ENCODE assay signal across 10 mouse cellular contexts in genomic region chr1:40324457-40324856, GRCm38 (mm10). TPM values are rescaled to one million over a fixed set of nuclear protein-coding genes. Genes with fewer than 3 reads are reported as not detected.
DNase-seq lines count a peak whose midpoint lies in the region; ATAC-seq lines count a peak whose summit lies in the region.
"Had no signal": no experiment of that assay in that cellular context is flagged by ENCODE, and none has a peak within 500 bp of the region (broad histone marks: within the 10 kb centered on the region; RNA-seq: fewer than 3 reads in every experiment).

Gene Il1rl2 (plus strand): TSS chr1:40324610.

- H3K4me3 ChIP-seq in embryonic facial prominence, embryonic 14.5 days (ENCODE audit: low read depth, low read length): peak within 1 kb of the TSS; percentile 43
- H3K4me3 ChIP-seq in limb, embryonic 11.5 days (ENCODE audit: low read depth, low read length): peak within 1 kb of the TSS; percentile 28
- H3K4me3 ChIP-seq: myocyte had no signal

- peak; percentile 67; the same call in 1 of the 2 replicates for ATAC-seq in embryonic facial prominence, embryonic 14.5 days (ENCODE audit: low read depth)
- no peak for ATAC-seq in limb, embryonic 11.5 days (ENCODE audit: insufficient number of reproducible peaks, low FRiP score, low TSS enrichment, low read depth)

- H3K9ac ChIP-seq in embryonic facial prominence, embryonic 14.5 days (ENCODE audit: low read depth, low read length): peak within 1 kb of the TSS; percentile 61
- H3K9ac ChIP-seq in limb, embryonic 11.5 days (ENCODE audit: low read length): peak within 1 kb of the TSS; percentile 44

- peak; percentile 23 for DNase-seq in gastrocnemius, postnatal 10 days
- DNase-seq in gastrocnemius, postnatal 14 days: no peak
- peak; percentile 80 for DNase-seq in embryonic facial prominence, embryonic 14.5 days (ENCODE audit: low spot score)
- peak; percentile 22 to 49 for DNase-seq in heart, postnatal 14 days
- DNase-seq in limb, embryonic 11.5 days (ENCODE audit: low spot score): peak; percentile 48
- peak; percentile 19 for DNase-seq in mesoderm, embryonic 11.5 days (ENCODE audit: low read depth, low spot score)
- DNase-seq in thymus, postnatal 36 days: peak; percentile 36 to 49
- DNase-seq in frontal cortex, postnatal 10 days (ENCODE audit: low spot score in 2 of 2): no peak

- peak within 1 kb of the TSS; percentile 41; the same call in 1 of the 2 replicates for H3K27ac ChIP-seq in embryonic facial prominence, embryonic 14.5 days (replicated peaks; ENCODE audit: low read depth, low read length)
- H3K27ac ChIP-seq in limb, embryonic 11.5 days (replicated peaks; ENCODE audit: low read depth, low read length): no peak within 1 kb of the TSS

- H3K4me2 ChIP-seq in embryonic facial prominence, embryonic 14.5 days (ENCODE audit: low read depth, low read length): peak within 1 kb of the TSS; percentile 80
- peak within 1 kb of the TSS; percentile 66 for H3K4me2 ChIP-seq in limb, embryonic 11.5 days (ENCODE audit: low read depth, severe bottlenecking)

- WGBS in embryonic facial prominence, embryonic 14.5 days: 15% methylated on average over 6 of the region's 6 CpGs
- WGBS in limb, embryonic 11.5 days: 47% methylated on average over 6 of the region's 6 CpGs

- H3K4me1 ChIP-seq in embryonic facial prominence, embryonic 14.5 days (ENCODE audit: control insufficient read depth, insufficient read depth, low read length): peaks cover 3% of the 10 kb centered on the region; the same call in 1 of the 2 replicates
- H3K4me1 ChIP-seq in limb, embryonic 11.5 days (ENCODE audit: control insufficient read depth, insufficient read depth, low read length): peaks cover 12% of the 10 kb centered on the region; the same call in 1 of the 2 replicates

- intact Hi-C loops in gastrocnemius, postnatal 14 days (cut with DNase I; ENCODE audit: low total_unique reads): no loop called here
- intact Hi-C loops in heart, postnatal 14 days (cut with DNase I): no loop called here

- H3K27me3 ChIP-seq in embryonic facial prominence, embryonic 14.5 days (replicated peaks; ENCODE audit: control insufficient read depth, insufficient read depth, low read length): peaks cover 10% of the 10 kb centered on the region; the same call in 1 of the 2 replicates
- H3K27me3 ChIP-seq in limb, embryonic 11.5 days (ENCODE audit: control insufficient read depth, insufficient read depth, low read length): peaks cover 16% of the 10 kb centered on the region

- no peaks in the 10 kb centered on the region for H3K9me3 ChIP-seq in embryonic facial prominence, embryonic 14.5 days (ENCODE audit: control insufficient read depth, low read length)
- H3K9me3 ChIP-seq in limb, embryonic 11.5 days (ENCODE audit: control insufficient read depth, low read length): no peaks in the 10 kb centered on the region
- H3K9me3 ChIP-seq: G1E had no signal

- no peaks in the 10 kb centered on the region for H3K36me3 ChIP-seq in embryonic facial prominence, embryonic 14.5 days (ENCODE audit: control insufficient read depth, insufficient read depth, low read length)
- H3K36me3 ChIP-seq in limb, embryonic 11.5 days (ENCODE audit: control insufficient read depth, insufficient read depth, low read length): no peaks in the 10 kb centered on the region
- H3K36me3 ChIP-seq: G1E had no signal

RNA-seq across cellular contexts. Expression of gene Il1rl2, which starts in this region (rescaled TPM):
- total RNA-seq in gastrocnemius, postnatal 10 days (2021): 1 to 10 TPM; 5.9 to 6.4 TPM
- total RNA-seq in gastrocnemius, postnatal 14 days (2021): 1 to 10 TPM; 3.0 to 3.4 TPM
- 6.1 and 6.3 TPM in 2 replicates for polyA plus RNA-seq in embryonic facial prominence, embryonic 14.5 days (2014; fragmentation: Nextera tagmentation; extraction: Ambion mirVana)
- 1 to 10 TPM; 3.8 to 4.9 TPM for total RNA-seq in heart, postnatal 14 days (2021)
- polyA plus RNA-seq in limb, embryonic 11.5 days (2014; fragmentation: Nextera tagmentation; extraction: Ambion mirVana): 0.88 and 1.1 TPM in 2 replicates
- polyA plus RNA-seq: myocyte had no signal

Comparison
In these comparisons a context has a peak if more than half of its experiments do, and no peak if none do; other contexts are left out.
1. DNase-seq: peak in gastrocnemius, postnatal 10 days (single experiment), embryonic facial prominence, embryonic 14.5 days (single experiment), heart, postnatal 14 days (2 of 2), limb, embryonic 11.5 days (single experiment), mesoderm, embryonic 11.5 days (single experiment) and thymus, postnatal 36 days (2 of 2); none in gastrocnemius, postnatal 14 days (single experiment) and frontal cortex, postnatal 10 days (0 of 2).